Mouse (Mus musculus): ENCODE results near the gene Gm49320. TPM values are rescaled to one million over a fixed set of nuclear protein-coding genes. Genes with fewer than 3 reads are reported as not detected.

Gm49320 gene
- polyA plus RNA-seq, 1 experiment from 2014 or later: 0.53 TPM

GRCm38 (mm10) chr8:4214006-4214980 lies 24.4 kb upstream of the Gm49320 start:
- Histone ChIP-seq H3K4me3 (ENCODE audit: control insufficient read depth in 1 of 2, insufficient read depth in 1 of 2, low read depth in 1 of 2, low read length in 2 of 2) (peak overlapping the region; percentile 35 to 45), H3K4me2 (ENCODE audit: low read length) (peak overlapping the region; percentile 75), H3K27me3 (ENCODE audit: control insufficient read depth, insufficient read depth, low read length) (peaks cover 53% of the 10 kb centered on the region), H3K27ac (replicated peaks in 1 of 2; ENCODE audit: control insufficient read depth in 1 of 2, insufficient read depth in 1 of 2, low read depth in 2 of 2, low read length in 2 of 2) (no peak overlapping the region), H3K9ac (ENCODE audit: low read length) (peak overlapping the region; percentile 30; the same call in 1 of the 2 replicates), H3K9me3 (ENCODE audit: control insufficient read depth, low read length) (no peaks in the 10 kb centered on the region), H3K4me1 (ENCODE audit: control insufficient read depth in 2 of 2, insufficient read depth in 2 of 2, low read length in 2 of 2) (peaks cover 13 to 21% of the 10 kb centered on the region in 2 experiments), H3K36me3 (ENCODE audit: control insufficient read depth, insufficient read depth, low read length) (no peaks in the 10 kb centered on the region)
- peak; percentile 45; the same call in 1 of the 2 replicates for ATAC-seq (ENCODE audit: insufficient number of reproducible peaks, insufficient read depth, low FRiP score, low read depth)
- 4% methylated on average over 33 of the region's 33 CpGs for WGBS

GRCm38 (mm10) chr8:4216296-4216695 lies 22.4 kb upstream of the Gm49320 start:
- Histone ChIP-seq H3K9me3 (ENCODE audit: control insufficient read depth, low read length) (no peaks in the 10 kb centered on the region), H3K9ac (ENCODE audit: low read length) (peak overlapping the region; percentile 62), H3K27ac (replicated peaks in 1 of 2; ENCODE audit: control insufficient read depth in 1 of 2, insufficient read depth in 1 of 2, low read depth in 2 of 2, low read length in 2 of 2) (no peak overlapping the region), H3K36me3 (ENCODE audit: control insufficient read depth, insufficient read depth, low read length) (no peaks in the 10 kb centered on the region), H3K4me1 (ENCODE audit: control insufficient read depth in 2 of 2, insufficient read depth in 2 of 2, low read length in 2 of 2) (peaks cover 13 to 21% of the 10 kb centered on the region in 2 experiments), H3K4me2 (ENCODE audit: low read length) (peak overlapping the region; percentile 93), H3K27me3 (ENCODE audit: control insufficient read depth, insufficient read depth, low read length) (peaks cover 56% of the 10 kb centered on the region), H3K4me3 (ENCODE audit: control insufficient read depth in 1 of 2, insufficient read depth in 1 of 2, low read depth in 1 of 2, low read length in 2 of 2) (peak overlapping the region; percentile 1 to 52; a peak in 2 of 4 replicates)
- 10% methylated on average over 18 of the region's 18 CpGs for WGBS
- no peak for ATAC-seq (ENCODE audit: insufficient number of reproducible peaks, insufficient read depth, low FRiP score, low read depth)

- peaks cover 13 to 21% of the 10 kb centered on the region in 2 experiments for H3K4me1 ChIP-seq (ENCODE audit: control insufficient read depth in 2 of 2, insufficient read depth in 2 of 2, low read length in 2 of 2)
- peak within 1 kb of the TSS; percentile 93 for H3K4me2 ChIP-seq (ENCODE audit: low read length)
- no peak within 1 kb of the TSS for H3K27ac ChIP-seq (replicated peaks in 1 of 2; ENCODE audit: control insufficient read depth in 1 of 2, insufficient read depth in 1 of 2, low read depth in 2 of 2, low read length in 2 of 2)
- WGBS: 2% methylated on average over 44 of the region's 44 CpGs
- no peaks in the 10 kb centered on the region for H3K9me3 ChIP-seq (ENCODE audit: control insufficient read depth, low read length)
- H3K36me3 ChIP-seq (ENCODE audit: control insufficient read depth, insufficient read depth, low read length): no peaks in the 10 kb centered on the region
- peak within 1 kb of the TSS; percentile 62 for H3K9ac ChIP-seq (ENCODE audit: low read length)
- ATAC-seq (ENCODE audit: insufficient number of reproducible peaks, insufficient read depth, low FRiP score, low read depth): 0 out of 2 replicates have a peak, but pooled peaks have one; percentile 14
- peak within 1 kb of the TSS; percentile 52 to 59 for H3K4me3 ChIP-seq (ENCODE audit: control insufficient read depth in 1 of 2, insufficient read depth in 1 of 2, low read depth in 1 of 2, low read length in 2 of 2)
- H3K27me3 ChIP-seq (ENCODE audit: control insufficient read depth, insufficient read depth, low read length): peaks cover 56% of the 10 kb centered on the region
These were observed 21.7 kb upstream of the Gm49320 start, which contains the start of gene Prr36 for GRCm38 (mm10) chr8:4216791-4217621. Prr36 (minus strand) TSS chr8:4217459.

GRCm38 (mm10) chr8:4219617-4220016 lies 19.0 kb upstream of the Gm49320 start:
- Histone ChIP-seq H3K27ac (replicated peaks in 1 of 2; ENCODE audit: control insufficient read depth in 1 of 2, insufficient read depth in 1 of 2, low read depth in 2 of 2, low read length in 2 of 2) (no peak overlapping the region), H3K4me2 (ENCODE audit: low read length) (no peak overlapping the region), H3K36me3 (ENCODE audit: control insufficient read depth, insufficient read depth, low read length) (no peaks in the 10 kb centered on the region), H3K9ac (ENCODE audit: low read length) (no peak overlapping the region), H3K4me1 (ENCODE audit: control insufficient read depth in 2 of 2, insufficient read depth in 2 of 2, low read length in 2 of 2) (peaks cover 0 to 3% of the 10 kb centered on the region in 2 experiments; a peak in 2 of 4 replicates), H3K4me3 (ENCODE audit: control insufficient read depth in 1 of 2, insufficient read depth in 1 of 2, low read depth in 1 of 2, low read length in 2 of 2) (no peak overlapping the region), H3K27me3 (ENCODE audit: control insufficient read depth, insufficient read depth, low read length) (peaks cover 45% of the 10 kb centered on the region), H3K9me3 (ENCODE audit: control insufficient read depth, low read length) (no peaks in the 10 kb centered on the region)
- WGBS: 84% methylated on average over 3 of the region's 3 CpGs
- ATAC-seq (ENCODE audit: insufficient number of reproducible peaks, insufficient read depth, low FRiP score, low read depth): no peak

GRCm38 (mm10) chr8:4222059-4222458 lies 16.6 kb upstream of the Gm49320 start:
- H3K4me3 ChIP-seq (ENCODE audit: control insufficient read depth in 1 of 2, insufficient read depth in 1 of 2, low read depth in 1 of 2, low read length in 2 of 2): no peak overlapping the region
- H3K27me3 ChIP-seq (ENCODE audit: control insufficient read depth, insufficient read depth, low read length): peaks cover 37% of the 10 kb centered on the region
- H3K27ac ChIP-seq (replicated peaks in 1 of 2; ENCODE audit: control insufficient read depth in 1 of 2, insufficient read depth in 1 of 2, low read depth in 2 of 2, low read length in 2 of 2): no peak overlapping the region
- peaks cover 3 to 6% of the 10 kb centered on the region in 2 experiments; a peak in 3 of 4 replicates for H3K4me1 ChIP-seq (ENCODE audit: control insufficient read depth in 2 of 2, insufficient read depth in 2 of 2, low read length in 2 of 2)
- no peaks in the 10 kb centered on the region for H3K9me3 ChIP-seq (ENCODE audit: control insufficient read depth, low read length)
- no peak overlapping the region for H3K9ac ChIP-seq (ENCODE audit: low read length)
- ATAC-seq (ENCODE audit: insufficient number of reproducible peaks, insufficient read depth, low FRiP score, low read depth): no peak
- no peaks in the 10 kb centered on the region for H3K36me3 ChIP-seq (ENCODE audit: control insufficient read depth, insufficient read depth, low read length)
- no peak overlapping the region for H3K4me2 ChIP-seq (ENCODE audit: low read length)

- WGBS: 27% methylated on average over 4 of the region's 4 CpGs
- Histone ChIP-seq H3K36me3 (ENCODE audit: control insufficient read depth, insufficient read depth, low read length) (no peaks in the 10 kb centered on the region), H3K4me2 (ENCODE audit: low read length) (peak overlapping the region; percentile 58), H3K9me3 (ENCODE audit: control insufficient read depth, low read length) (no peaks in the 10 kb centered on the region), H3K27ac (replicated peaks in 1 of 2; ENCODE audit: control insufficient read depth in 1 of 2, insufficient read depth in 1 of 2, low read depth in 2 of 2, low read length in 2 of 2) (no peak overlapping the region), H3K4me1 (ENCODE audit: control insufficient read depth in 2 of 2, insufficient read depth in 2 of 2, low read length in 2 of 2) (peaks cover 3 to 6% of the 10 kb centered on the region in 2 experiments; a peak in 3 of 4 replicates), H3K27me3 (ENCODE audit: control insufficient read depth, insufficient read depth, low read length) (peaks cover 38% of the 10 kb centered on the region; the same call in 1 of the 2 replicates), H3K9ac (ENCODE audit: low read length) (no peak overlapping the region), H3K4me3 (ENCODE audit: control insufficient read depth in 1 of 2, insufficient read depth in 1 of 2, low read depth in 1 of 2, low read length in 2 of 2) (peak overlapping the region; percentile 17 to 21; a peak in 2 of 4 replicates)
- ATAC-seq (ENCODE audit: insufficient number of reproducible peaks, insufficient read depth, low FRiP score, low read depth): no peak
These were observed 12.3 kb upstream of the Gm49320 start for GRCm38 (mm10) chr8:4226323-4226722.

GRCm38 (mm10) chr8:4226739-4227347 lies 11.8 kb upstream of the Gm49320 start, which contains the start of gene Lrrc8e:
Lrrc8e (plus strand) TSS chr8:4226827.
- no peak within 1 kb of the TSS for H3K27ac ChIP-seq (replicated peaks in 1 of 2; ENCODE audit: control insufficient read depth in 1 of 2, insufficient read depth in 1 of 2, low read depth in 2 of 2, low read length in 2 of 2)
- H3K9me3 ChIP-seq (ENCODE audit: control insufficient read depth, low read length): no peaks in the 10 kb centered on the region
- no peak within 1 kb of the TSS for H3K9ac ChIP-seq (ENCODE audit: low read length)
- peak; percentile 25; the same call in 1 of the 2 replicates for ATAC-seq (ENCODE audit: insufficient number of reproducible peaks, insufficient read depth, low FRiP score, low read depth)
- 2% methylated on average over 33 of the region's 33 CpGs for WGBS
- peaks cover 38% of the 10 kb centered on the region; the same call in 1 of the 2 replicates for H3K27me3 ChIP-seq (ENCODE audit: control insufficient read depth, insufficient read depth, low read length)
- H3K36me3 ChIP-seq (ENCODE audit: control insufficient read depth, insufficient read depth, low read length): no peaks in the 10 kb centered on the region
- H3K4me2 ChIP-seq (ENCODE audit: low read length): peak within 1 kb of the TSS; percentile 58
- H3K4me1 ChIP-seq (ENCODE audit: control insufficient read depth in 2 of 2, insufficient read depth in 2 of 2, low read length in 2 of 2): peaks cover 3 to 6% of the 10 kb centered on the region in 2 experiments; a peak in 3 of 4 replicates
- peak within 1 kb of the TSS; percentile 17 to 21; a peak in 3 of 4 replicates for H3K4me3 ChIP-seq (ENCODE audit: control insufficient read depth in 1 of 2, insufficient read depth in 1 of 2, low read depth in 1 of 2, low read length in 2 of 2)

Data from heart, embryonic 14.5 days (tissue).